Mouse (Mus musculus) MEL (cell line): ENCODE measurements around the gene Sucnr1.

ENCODE experiments used
- CHD2 ChIP-seq: IDR thresholded peaks from 2 replicates; pipeline ENCODE4 v1.6.1; 2011; ENCODE audit warnings: low read length, improper control_type of control experiment
- CTCF ChIP-seq, 3 experiments: IDR thresholded peaks in 2 of 3; conservative IDR thresholded peaks in 1 of 3; 2 replicates each; pipeline ENCODE4 v1.5.1; 2011 to 2012; ENCODE audit warnings: low read length in 3 of 3, low read depth in 2 of 3, mild to moderate bottlenecking in 2 of 3, improper control_type of control experiment in 1 of 3, inconsistent platforms in 1 of 3, mixed read lengths in 1 of 3, moderate library complexity in 1 of 3; ENCODE audit not compliant: control insufficient read depth in 1 of 3, insufficient read depth in 1 of 3, poor library complexity in 1 of 3, severe bottlenecking in 1 of 3
- EP300 ChIP-seq, 2 experiments: IDR thresholded peaks; 2 replicates each; pipeline ENCODE4 v1.6.1; 2011; ENCODE audit warnings: improper control_type of control experiment in 2 of 2, low read length in 2 of 2, low read depth in 1 of 2, mild to moderate bottlenecking in 1 of 2
- GABPA ChIP-seq: IDR thresholded peaks from 2 replicates; pipeline ENCODE4 v1.6.1; 2012; ENCODE audit warnings: low read depth, mild to moderate bottlenecking, inconsistent platforms, low read length, improper control_type of control experiment, moderate library complexity
- GATA1 ChIP-seq: IDR thresholded peaks from 2 replicates; pipeline ENCODE4 v1.6.1; 2011; ENCODE audit warnings: low read depth, low read length, improper control_type of control experiment
- JUND ChIP-seq: IDR thresholded peaks from 2 replicates; pipeline ENCODE4 v1.6.1; 2011; ENCODE audit warnings: low read depth, mild to moderate bottlenecking, improper control_type of control experiment, low read length
- MAFK ChIP-seq: IDR thresholded peaks from 2 replicates; pipeline ENCODE4 v1.6.1; 2011; ENCODE audit warnings: low read depth, mild to moderate bottlenecking, low read length, improper control_type of control experiment, borderline replicate concordance
- POLR2A ChIP-seq, 2 experiments: IDR thresholded peaks; 2 replicates each; pipeline ENCODE4 v1.6.1; 2011 to 2012; ENCODE audit warnings: low read length in 2 of 2, mild to moderate bottlenecking in 2 of 2, control low read depth in 1 of 2, improper control_type of control experiment in 1 of 2, low read depth in 1 of 2, moderate library complexity in 1 of 2; ENCODE audit not compliant: control insufficient read depth in 1 of 2, insufficient read depth in 1 of 2, poor library complexity in 1 of 2
- RAD21 ChIP-seq: IDR thresholded peaks from 2 replicates; pipeline ENCODE4 v1.6.1; 2011; ENCODE audit warnings: mild to moderate bottlenecking, low read depth, low read length, improper control_type of control experiment
- TCF12 ChIP-seq: IDR thresholded peaks from 2 replicates; pipeline ENCODE4 v1.6.1; 2014; ENCODE audit warnings: low read depth, mild to moderate bottlenecking, inconsistent platforms, low read length, improper control_type of control experiment, moderate library complexity
- USF1 ChIP-seq: IDR thresholded peaks from 2 replicates; pipeline ENCODE4 v1.6.1; 2014; ENCODE audit warnings: low read depth, mild to moderate bottlenecking, inconsistent platforms, low read length, improper control_type of control experiment, moderate library complexity
- ZKSCAN1 ChIP-seq: IDR thresholded peaks from 2 replicates; pipeline ENCODE4 v1.6.1; 2012; ENCODE audit warnings: low read depth, mild to moderate bottlenecking, inconsistent platforms, low read length, improper control_type of control experiment, moderate library complexity

DNA sequence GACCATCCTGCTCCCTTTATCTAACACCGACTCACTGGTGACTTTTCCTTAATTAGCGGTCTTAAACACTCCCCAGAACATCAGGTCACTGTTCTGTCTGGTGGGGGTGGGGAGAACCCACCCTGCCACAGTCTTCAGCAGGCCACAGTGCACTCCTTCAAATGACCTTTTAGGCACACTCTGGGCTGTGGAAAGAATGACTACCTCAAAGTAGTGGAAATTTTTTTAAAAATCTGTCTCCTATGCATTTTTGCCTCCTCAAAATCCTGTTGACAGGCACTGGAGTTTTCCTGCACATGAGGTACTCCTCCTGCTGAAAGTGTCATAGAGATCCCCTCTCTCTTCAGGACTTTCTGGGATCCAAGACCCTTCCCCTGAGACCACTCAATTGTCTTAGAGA lies 46.6 kb downstream of the Sucnr1 start:
- TF ChIP-seq TCF12 (no peak), EP300 (IDR thresholded peaks at IDR 0.05; ENCODE audit: low read depth in 1 of 2, low read length in 2 of 2) (no peak), RAD21 (no peak), CTCF (IDR thresholded peaks at IDR 0.05 in 2 of 3, conservative IDR thresholded peaks at IDR 0.05 in 1 of 3; ENCODE audit: control insufficient read depth in 1 of 3, insufficient read depth in 1 of 3, low read depth in 2 of 3, low read length in 3 of 3, poor library complexity in 1 of 3, severe bottlenecking in 1 of 3) (no peak), CHD2 (no peak), JUND (no peak), MAFK (no peak), POLR2A (IDR thresholded peaks at IDR 0.05; ENCODE audit: control insufficient read depth in 1 of 2, insufficient read depth in 1 of 2, low read depth in 1 of 2, low read length in 2 of 2, poor library complexity in 1 of 2) (no peak), GATA1 (no peak), USF1 (no peak), GABPA (no peak), ZKSCAN1 (no peak)
